Mouse (Mus musculus) urinary bladder, postnatal 10 days (tissue): ENCODE measurements around the gene Large2.
A peak's percentile ranks its signal among the peaks of the same experiment; 100 is the strongest.
"Not testable (repeated sequence)": the region's sequence is repeated elsewhere in the genome, so short reads cannot be mapped to it uniquely, and the experiment has no call there.

ENCODE experiments used
- DNase-seq: peaks from one replicate; pipeline ENCODE4 v3.0.0; 2022; ENCODE audit warnings: low spot score

The Large2 gene

GRCm38 (mm10) chr2:92374514-92374913 is at the start of gene Large2, which contains the start of gene Pex16:
Large2 (minus strand) TSS chr2:92374869.
Pex16 (plus strand) TSS chr2:92374676.
- DNase-seq: no peak

GRCm38 (mm10) chr2:92423702-92424461 is 49.2 kb upstream of the Large2 start:
- DNase-seq: peak; percentile 81

GRCm38 (mm10) chr2:92423156-92423555 is 48.5 kb upstream of the Large2 start:
- no peak for DNase-seq

GRCm38 (mm10) chr2:92422388-92423135 is 47.9 kb upstream of the Large2 start:
- no peak for DNase-seq

DNA sequence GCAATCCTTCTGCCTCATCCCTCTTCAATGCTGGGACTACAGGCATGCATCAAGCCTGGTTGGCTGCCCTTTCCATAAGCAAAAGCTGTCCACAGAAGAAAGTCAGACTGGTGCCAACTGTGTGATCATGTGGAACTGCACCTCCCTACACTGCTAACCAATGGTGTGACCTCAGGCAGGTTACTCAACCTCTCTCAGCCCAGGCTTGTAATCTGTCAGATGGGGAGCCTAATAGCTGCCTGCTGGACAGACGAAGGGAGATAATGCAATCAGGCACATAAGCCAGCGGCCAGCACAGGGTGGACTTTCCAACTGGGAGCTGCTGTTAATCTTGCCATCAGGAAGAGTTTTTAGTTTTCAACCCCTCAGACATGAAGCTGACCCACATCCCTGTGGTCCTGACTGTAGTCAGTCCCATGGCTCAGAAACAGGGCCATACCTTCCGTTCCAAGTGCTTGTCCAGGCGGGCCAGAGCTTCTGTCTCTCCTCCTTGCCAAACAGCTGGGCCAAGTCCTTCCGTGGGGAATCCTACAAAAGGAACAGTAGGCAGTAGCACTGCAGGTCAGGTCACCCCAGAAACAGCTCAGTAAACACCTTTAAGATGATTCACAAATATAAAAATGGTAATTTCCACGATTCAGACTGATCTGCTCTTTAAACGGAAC is 47.2 kb upstream of the Large2 start:
- no peak for DNase-seq

DNA sequence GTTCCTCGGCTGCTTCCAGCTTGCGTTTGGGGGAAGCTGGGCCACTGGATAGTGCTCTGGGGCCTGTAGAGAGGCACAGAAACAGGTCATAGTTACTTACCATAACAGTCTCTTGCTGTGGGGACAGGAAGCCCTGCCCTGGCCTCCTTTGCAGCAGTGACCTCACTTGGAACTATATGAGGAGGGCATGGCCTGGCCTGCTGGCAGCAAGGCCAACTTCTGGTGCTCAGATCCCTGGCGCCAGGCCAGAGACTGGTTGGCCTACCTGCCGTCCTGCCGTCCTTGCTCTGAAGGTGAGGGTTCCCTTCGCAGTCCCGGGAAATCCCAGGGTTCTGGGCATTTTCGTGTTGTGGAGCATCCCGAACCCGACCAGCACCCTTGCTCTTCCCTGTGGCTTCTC is 37.0 kb upstream of the Large2 start:
- no peak for DNase-seq

DNA sequence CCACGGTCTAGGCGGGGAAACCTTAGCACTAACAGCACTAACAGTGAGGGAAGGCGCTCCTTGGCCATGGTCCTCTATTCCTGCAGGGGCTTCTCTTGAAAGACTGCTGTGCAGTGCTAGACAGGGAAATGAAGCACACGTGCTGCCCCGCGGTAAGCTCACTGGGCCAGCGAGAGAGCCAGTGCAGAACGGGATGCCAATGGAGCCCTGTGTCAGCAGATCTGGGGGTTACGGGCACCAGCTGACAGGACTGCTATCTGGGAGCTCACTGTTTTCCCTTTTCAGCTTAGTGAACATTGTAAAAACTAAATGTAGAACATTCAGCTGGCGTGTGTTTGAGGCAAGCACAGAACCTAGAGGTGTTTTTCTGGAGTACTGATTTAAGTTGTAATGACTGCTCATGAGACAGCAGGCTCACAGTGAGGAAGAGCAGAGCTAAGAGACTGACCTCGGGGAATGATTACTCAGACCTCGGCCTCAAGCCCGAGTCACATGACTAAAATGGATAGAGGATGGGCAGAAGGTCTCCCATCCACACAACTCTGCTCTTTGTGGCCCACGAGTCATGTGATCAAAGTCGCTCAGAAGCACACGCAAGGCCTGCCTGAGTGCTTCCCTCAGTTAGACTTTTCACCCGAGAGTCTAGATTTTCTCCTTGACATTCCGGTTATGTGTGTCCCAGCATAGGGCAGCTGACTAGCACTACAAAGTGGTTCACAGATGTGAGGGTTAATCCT is 33.8 kb upstream of the Large2 start:
- no peak for DNase-seq

GRCm38 (mm10) chr2:92405687-92406086 is 31.0 kb upstream of the Large2 start:
- no peak for DNase-seq

GRCm38 (mm10) chr2:92404737-92405136 is 30.1 kb upstream of the Large2 start:
- DNase-seq: no peak

DNA sequence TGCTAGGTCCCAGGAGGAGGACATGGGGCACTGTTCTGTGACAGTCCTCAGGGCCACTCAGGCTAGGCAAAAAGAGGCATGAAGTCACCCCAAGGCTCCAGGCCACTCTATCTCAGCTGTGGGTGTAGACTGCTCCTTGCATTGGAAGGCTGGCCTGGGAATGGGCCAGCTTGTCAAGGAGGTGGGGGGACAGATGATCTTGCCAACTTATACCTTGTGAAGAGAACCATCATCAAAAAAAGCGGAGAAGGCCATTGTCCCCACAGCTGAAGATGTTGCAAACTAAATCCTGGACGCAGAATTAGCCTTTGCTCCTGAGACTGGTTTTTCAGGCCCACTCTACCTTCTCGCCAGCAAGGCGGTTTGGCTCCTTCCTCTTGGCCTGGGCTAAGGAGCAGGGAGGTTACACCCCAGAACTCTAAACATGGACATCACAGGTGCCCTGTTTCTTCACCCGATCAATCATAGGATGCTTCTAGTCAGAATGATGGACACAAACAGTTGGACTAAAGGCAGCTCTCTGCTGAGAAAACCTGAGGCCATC is 29.2 kb upstream of the Large2 start:
- no peak for DNase-seq

GRCm38 (mm10) chr2:92402591-92403326 is 28.1 kb upstream of the Large2 start:
- no peak for DNase-seq

GRCm38 (mm10) chr2:92401091-92401561 is 26.5 kb upstream of the Large2 start, which contains the start of gene Mapk8ip1:
Mapk8ip1 (minus strand) TSS chr2:92401263.
- no peak for DNase-seq

DNA sequence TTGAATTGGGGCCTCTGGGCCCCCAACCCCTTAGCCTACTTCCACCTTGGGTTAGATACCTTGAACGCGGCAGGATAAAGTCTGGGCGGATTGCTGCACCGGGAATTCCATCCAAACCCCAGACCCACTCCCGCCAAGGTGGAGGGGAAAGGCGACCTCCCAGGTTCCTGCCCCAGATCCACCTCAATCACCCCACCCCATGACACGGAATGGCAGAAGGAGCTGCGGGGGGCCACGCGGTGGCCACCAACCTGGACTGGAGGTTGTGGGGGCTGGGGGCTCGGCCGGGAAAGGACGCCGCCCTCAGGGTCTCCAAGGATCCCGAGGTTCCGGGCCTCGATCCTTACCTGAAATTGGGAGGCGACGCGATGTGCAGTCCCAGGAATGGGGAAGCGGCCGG is 26.0 kb upstream of the Large2 start:
- no peak for DNase-seq

DNA sequence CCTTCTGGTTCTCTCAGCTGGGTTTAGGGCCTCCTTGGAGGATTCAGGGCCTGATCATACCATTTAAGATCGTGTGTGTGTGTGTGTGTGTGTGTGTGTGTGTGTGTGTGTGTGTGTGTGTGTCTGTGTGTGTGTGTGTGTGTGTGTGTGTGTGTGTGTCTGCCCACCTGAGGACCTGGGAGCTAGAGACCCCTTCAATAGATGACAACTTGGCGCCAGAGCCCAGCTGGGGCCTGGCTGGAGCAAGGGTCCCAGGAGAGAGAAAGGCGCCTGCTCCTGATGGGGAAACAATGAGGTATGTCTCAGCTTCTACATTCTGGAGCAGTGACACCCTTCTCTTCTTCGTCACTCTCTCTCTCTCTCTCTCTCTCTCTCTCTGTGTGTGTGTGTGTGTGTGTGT is 25.2 kb upstream of the Large2 start:
- not testable (repeated sequence) for DNase-seq

GRCm38 (mm10) chr2:92397436-92397835 is 22.8 kb upstream of the Large2 start:
- DNase-seq: no peak

- no peak for DNase-seq
These were observed 20.9 kb upstream of the Large2 start for GRCm38 (mm10) chr2:92395535-92395934.

- no peak for DNase-seq
These were observed 17.9 kb upstream of the Large2 start for GRCm38 (mm10) chr2:92392318-92393264.

GRCm38 (mm10) chr2:92391703-92392317 is 17.1 kb upstream of the Large2 start:
- no peak for DNase-seq

DNA sequence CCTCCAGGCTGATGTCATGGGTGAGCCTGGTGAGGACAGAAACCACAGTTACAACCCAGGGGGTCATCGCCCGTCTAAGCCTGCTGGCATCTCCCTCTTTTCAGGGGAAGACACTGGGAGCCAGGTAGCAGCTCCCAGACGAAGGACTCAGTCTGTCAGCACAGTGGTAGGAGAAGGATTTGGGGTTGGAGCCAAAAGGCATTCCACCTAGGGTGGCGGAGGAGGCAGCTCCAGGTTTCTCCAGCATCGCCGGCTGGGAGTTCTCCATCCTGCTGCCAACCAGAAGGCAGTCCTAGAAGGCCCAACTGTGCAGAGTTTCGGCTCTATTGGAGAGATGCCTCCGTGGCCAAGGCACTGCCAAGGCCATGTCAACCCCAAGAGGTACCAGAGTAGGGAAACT is 16.4 kb upstream of the Large2 start:
- DNase-seq: no peak
